Mouse (Mus musculus): ENCODE results near the gene Iqcf1. TPM values are rescaled to one million over a fixed set of nuclear protein-coding genes. Genes with fewer than 3 reads are reported as not detected.

The Iqcf1 gene
- polyA plus RNA-seq, 1 experiment from 2014 or later = not detected

- H3K27ac ChIP-seq (replicated peaks) = no peak overlapping the region
- H3K4me2 ChIP-seq (replicated peaks) = no peak overlapping the region
- H3K4me1 ChIP-seq = peaks cover 32% of the 10 kb centered on the region
- WGBS = 91% methylated on average over 6 of the region's 6 CpGs
- no peak overlapping the region for H3K4me3 ChIP-seq (replicated peaks)
- peaks cover 5% of the 10 kb centered on the region; the same call in 1 of the 2 replicates for H3K27me3 ChIP-seq
- peaks cover 18% of the 10 kb centered on the region for H3K36me3 ChIP-seq
- no peak for ATAC-seq (ENCODE audit: insufficient number of reproducible peaks, low FRiP score, low TSS enrichment, low read depth)
- H3K9me3 ChIP-seq (replicated peaks) = no peaks in the 10 kb centered on the region
- H3K9ac ChIP-seq = no peak overlapping the region
Observed at GRCm38 (mm10) chr9:106466721-106467120, 33.0 kb upstream of the Iqcf1 start.

DNA sequence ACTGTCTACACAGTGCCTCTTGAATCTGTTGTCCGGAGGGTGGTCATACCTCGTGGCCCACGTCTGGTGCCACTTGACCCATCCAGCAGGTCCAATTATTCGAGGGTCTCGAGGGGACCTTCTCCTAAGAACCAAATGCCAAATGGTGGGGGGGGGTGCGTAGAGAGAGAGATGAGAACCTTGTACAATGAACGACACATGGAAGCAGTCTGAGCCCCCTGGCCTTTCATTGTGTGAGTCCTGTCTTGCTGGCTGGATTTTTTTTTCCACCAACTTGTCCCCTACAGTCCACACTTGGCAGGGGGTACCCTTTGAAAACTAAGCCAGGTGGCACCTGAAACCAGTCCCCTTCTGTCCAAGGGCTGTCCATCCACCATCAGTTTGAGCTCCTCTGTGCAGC, 32.0 kb upstream of the Iqcf1 start:
- 83% methylated on average over 7 of the region's 7 CpGs for WGBS
- Histone ChIP-seq H3K27me3 (peaks cover 5% of the 10 kb centered on the region; the same call in 1 of the 2 replicates), H3K4me3 (replicated peaks) (no peak overlapping the region), H3K27ac (replicated peaks) (no peak overlapping the region), H3K9ac (no peak overlapping the region), H3K4me2 (replicated peaks) (no peak overlapping the region), H3K4me1 (peaks cover 41% of the 10 kb centered on the region), H3K9me3 (replicated peaks) (no peaks in the 10 kb centered on the region), H3K36me3 (peaks cover 10% of the 10 kb centered on the region)
- ATAC-seq (ENCODE audit: insufficient number of reproducible peaks, low FRiP score, low TSS enrichment, low read depth) = no peak

- no peak overlapping the region for H3K4me3 ChIP-seq (replicated peaks)
- peaks cover 49% of the 10 kb centered on the region for H3K4me1 ChIP-seq
- no peak overlapping the region for H3K4me2 ChIP-seq (replicated peaks)
- H3K9ac ChIP-seq = no peak overlapping the region
- no peak overlapping the region for H3K27ac ChIP-seq (replicated peaks)
- H3K36me3 ChIP-seq = no peaks in the 10 kb centered on the region
- no peak for ATAC-seq (ENCODE audit: insufficient number of reproducible peaks, low FRiP score, low TSS enrichment, low read depth)
- H3K27me3 ChIP-seq = no peaks in the 10 kb centered on the region; the same call in 1 of the 2 replicates
- WGBS = 57% methylated on average over 6 of the region's 6 CpGs
- H3K9me3 ChIP-seq (replicated peaks) = no peaks in the 10 kb centered on the region
Observed at GRCm38 (mm10) chr9:106469317-106469716, 30.4 kb upstream of the Iqcf1 start.

DNA sequence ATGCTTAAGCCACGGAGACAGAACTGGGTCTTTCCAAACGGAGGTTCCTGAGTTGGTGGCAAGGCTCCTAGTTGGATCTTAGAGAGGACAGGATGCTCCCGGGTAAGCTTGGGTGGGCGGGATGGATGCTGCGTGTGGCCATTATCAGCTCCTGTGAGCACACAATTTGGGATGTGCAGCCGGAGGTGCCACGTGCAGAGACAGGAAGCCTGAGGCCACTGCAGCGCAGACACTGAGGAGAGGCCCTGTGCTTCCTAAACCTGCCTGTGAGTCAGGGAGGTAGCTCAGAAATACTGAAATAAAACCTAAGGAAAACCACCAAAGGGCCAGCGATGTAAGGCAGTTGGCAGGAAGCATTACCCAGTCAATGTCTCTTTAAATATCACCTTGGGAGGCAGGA, 30.0 kb upstream of the Iqcf1 start:
- Histone ChIP-seq H3K27ac (replicated peaks) (no peak overlapping the region), H3K4me1 (peaks cover 49% of the 10 kb centered on the region), H3K4me2 (replicated peaks) (no peak overlapping the region), H3K9ac (no peak overlapping the region), H3K36me3 (no peaks in the 10 kb centered on the region), H3K9me3 (replicated peaks) (no peaks in the 10 kb centered on the region), H3K4me3 (replicated peaks) (no peak overlapping the region), H3K27me3 (no peaks in the 10 kb centered on the region; the same call in 1 of the 2 replicates)
- WGBS = 57% methylated on average over 9 of the region's 9 CpGs
- no peak for ATAC-seq (ENCODE audit: insufficient number of reproducible peaks, low FRiP score, low TSS enrichment, low read depth)

DNA sequence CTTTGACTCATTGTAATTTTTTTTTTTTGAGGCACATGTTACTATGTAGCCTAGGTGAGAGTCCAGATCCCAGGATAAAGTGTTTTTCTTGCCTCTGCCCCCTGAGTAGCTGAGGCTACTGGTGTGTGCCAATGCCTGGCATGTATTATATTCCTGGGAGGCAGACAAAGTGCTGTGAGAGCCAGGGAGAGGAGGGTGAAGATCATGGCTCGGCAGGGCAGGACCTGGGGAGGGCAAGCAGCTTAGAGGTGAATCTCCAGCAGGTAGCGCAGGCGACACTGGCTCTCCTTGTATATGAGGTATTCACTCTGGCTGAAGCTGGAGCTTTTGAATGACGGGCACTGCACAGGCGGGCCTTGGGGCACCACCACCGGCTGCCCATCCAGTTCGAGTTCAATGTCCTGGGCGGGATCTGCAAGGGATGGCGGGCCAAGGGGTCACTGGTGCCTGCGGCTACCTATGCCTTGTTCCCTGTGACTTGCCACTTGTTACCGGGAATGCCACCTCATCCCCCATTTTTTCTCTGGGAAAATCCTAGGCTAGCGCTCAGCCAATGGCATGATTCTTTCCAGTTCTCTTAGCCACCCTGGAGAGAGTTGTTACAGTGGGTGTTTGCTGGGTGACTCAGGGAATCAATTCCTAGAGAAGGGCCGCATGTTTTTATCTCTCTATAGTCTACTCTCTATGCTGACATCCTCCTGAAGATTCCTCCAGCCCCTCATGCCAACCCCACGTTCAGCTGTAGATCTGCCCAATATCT, 28.6 kb upstream of the Iqcf1 start:
- no peak for ATAC-seq (ENCODE audit: insufficient number of reproducible peaks, low FRiP score, low TSS enrichment, low read depth)
- peaks cover 49% of the 10 kb centered on the region for H3K4me1 ChIP-seq
- H3K9me3 ChIP-seq (replicated peaks) = no peaks in the 10 kb centered on the region
- H3K9ac ChIP-seq = no peak overlapping the region
- H3K4me2 ChIP-seq (replicated peaks) = peak overlapping the region; percentile 36
- H3K27me3 ChIP-seq = no peaks in the 10 kb centered on the region
- 62% methylated on average over 14 of the region's 14 CpGs for WGBS
- no peaks in the 10 kb centered on the region for H3K36me3 ChIP-seq
- no peak overlapping the region for H3K4me3 ChIP-seq (replicated peaks)
- 0 out of 2 replicates have a peak overlapping the region, but pooled peaks have one; percentile 48 for H3K27ac ChIP-seq (replicated peaks)

DNA sequence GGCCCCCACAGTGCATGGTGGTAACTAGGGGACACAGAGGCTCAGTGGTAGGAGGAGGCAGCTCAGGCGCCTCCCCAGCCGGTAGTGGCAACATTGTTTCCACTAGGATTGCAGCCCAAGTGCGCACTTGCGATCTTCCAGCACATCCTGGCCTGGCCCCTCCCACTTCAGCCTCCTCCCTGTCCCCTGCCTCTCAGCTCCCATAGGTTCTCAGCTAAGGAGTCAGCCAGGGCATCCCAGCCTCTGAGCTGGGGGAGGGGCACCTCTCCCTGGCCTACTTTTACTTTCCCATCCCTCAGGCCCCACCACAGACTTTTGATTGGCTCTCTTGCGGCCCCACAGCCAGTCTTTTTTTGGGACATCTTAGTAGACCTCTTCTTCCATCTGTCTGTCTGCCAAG, 27.9 kb upstream of the Iqcf1 start:
- Histone ChIP-seq H3K27me3 (no peaks in the 10 kb centered on the region), H3K4me3 (replicated peaks) (no peak overlapping the region), H3K4me1 (peaks cover 54% of the 10 kb centered on the region), H3K4me2 (replicated peaks) (peak overlapping the region; percentile 36), H3K9me3 (replicated peaks) (no peaks in the 10 kb centered on the region), H3K27ac (replicated peaks) (0 out of 2 replicates have a peak overlapping the region, but pooled peaks have one; percentile 48), H3K36me3 (no peaks in the 10 kb centered on the region), H3K9ac (no peak overlapping the region)
- ATAC-seq (ENCODE audit: insufficient number of reproducible peaks, low FRiP score, low TSS enrichment, low read depth) = no peak
- 19% methylated on average over 5 of the region's 5 CpGs for WGBS

DNA sequence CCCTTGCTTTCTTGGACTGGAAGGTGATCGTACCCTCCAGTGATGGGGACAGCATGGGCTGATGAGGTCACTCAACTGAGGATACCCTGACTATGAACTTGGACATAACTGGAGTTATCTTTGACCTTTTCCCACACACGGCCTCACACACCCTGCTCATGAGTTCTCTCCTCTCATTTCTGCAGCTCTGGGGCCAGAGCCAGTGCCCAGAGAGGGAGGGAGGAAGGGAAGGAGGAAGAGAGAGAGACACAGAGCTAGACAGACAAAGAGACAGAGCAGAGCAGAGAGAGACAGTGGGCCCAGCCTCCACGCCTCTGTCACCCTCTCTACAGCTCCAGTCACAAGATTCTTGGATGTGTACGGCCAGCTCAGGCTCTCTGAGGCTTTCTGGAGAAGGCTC, 27.4 kb upstream of the Iqcf1 start:
- Histone ChIP-seq H3K27ac (replicated peaks) (peak overlapping the region; percentile 18; the same call in 1 of the 2 replicates), H3K36me3 (no peaks in the 10 kb centered on the region), H3K9me3 (replicated peaks) (no peaks in the 10 kb centered on the region), H3K4me2 (replicated peaks) (no peak overlapping the region), H3K4me3 (replicated peaks) (no peak overlapping the region), H3K4me1 (peaks cover 54% of the 10 kb centered on the region), H3K27me3 (no peaks in the 10 kb centered on the region), H3K9ac (no peak overlapping the region)
- 63% methylated on average over 4 of the region's 4 CpGs for WGBS
- no peak for ATAC-seq (ENCODE audit: insufficient number of reproducible peaks, low FRiP score, low TSS enrichment, low read depth)

DNA sequence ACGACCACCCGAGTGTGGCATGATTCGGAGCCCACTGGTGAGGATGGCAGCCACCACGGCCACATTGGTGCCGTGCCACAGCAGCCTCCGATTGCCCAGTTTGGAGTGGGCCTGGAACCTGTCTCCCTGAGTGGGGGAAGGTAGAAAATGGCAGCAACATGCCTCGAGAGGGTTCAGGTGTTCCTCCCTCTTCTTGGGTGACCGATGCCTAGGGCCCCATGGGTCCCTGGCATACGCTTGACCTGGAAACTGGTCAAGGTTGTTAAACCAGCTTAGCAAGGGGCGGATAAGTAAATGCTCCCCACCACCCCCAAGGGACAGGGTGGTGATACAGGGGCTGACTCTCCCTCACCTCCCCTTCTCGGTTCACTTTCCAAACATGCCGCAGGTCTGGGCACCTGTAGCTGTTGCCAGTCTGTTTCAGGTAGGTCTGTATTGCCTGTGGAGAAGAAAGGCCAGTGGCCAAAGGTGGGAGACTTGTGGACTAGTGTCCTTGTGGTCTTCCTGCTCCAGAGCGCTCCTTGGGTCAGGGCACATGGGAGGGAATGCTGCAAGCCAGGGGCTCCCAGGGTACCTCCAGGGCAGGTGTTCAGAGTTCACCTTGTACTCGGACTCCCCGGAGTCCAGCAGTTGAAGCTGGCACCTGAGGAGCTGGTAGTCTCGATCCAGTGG, 26.6 kb upstream of the Iqcf1 start:
- Histone ChIP-seq H3K4me2 (replicated peaks) (no peak overlapping the region), H3K9me3 (replicated peaks) (no peaks in the 10 kb centered on the region), H3K4me1 (peaks cover 61% of the 10 kb centered on the region), H3K36me3 (no peaks in the 10 kb centered on the region), H3K27ac (replicated peaks) (no peak overlapping the region), H3K27me3 (no peaks in the 10 kb centered on the region), H3K4me3 (replicated peaks) (no peak overlapping the region), H3K9ac (no peak overlapping the region)
- no peak for ATAC-seq (ENCODE audit: insufficient number of reproducible peaks, low FRiP score, low TSS enrichment, low read depth)
- WGBS = 85% methylated on average over 16 of the region's 16 CpGs

DNA sequence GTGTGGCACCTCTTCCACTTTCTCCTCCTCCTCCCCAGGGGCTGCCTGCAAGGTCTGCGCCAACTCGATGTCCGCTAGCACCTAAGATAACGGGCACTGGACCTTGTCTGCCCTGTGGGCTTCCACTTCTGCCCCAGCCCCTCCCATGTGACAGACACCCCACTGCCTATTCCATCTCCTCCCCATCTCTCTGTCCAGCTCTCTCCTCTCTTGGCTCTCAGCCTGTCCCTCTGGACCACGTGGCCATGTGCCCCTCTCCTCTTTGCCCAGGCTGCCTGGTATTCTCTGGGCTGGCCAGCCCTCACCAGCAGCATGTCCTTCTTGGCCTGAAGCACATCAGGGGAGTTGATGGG, 26.0 kb upstream of the Iqcf1 start:
- peaks cover 63% of the 10 kb centered on the region for H3K4me1 ChIP-seq
- WGBS = 76% methylated on average over 5 of the region's 5 CpGs
- H3K9me3 ChIP-seq (replicated peaks) = no peaks in the 10 kb centered on the region
- no peak overlapping the region for H3K4me2 ChIP-seq (replicated peaks)
- H3K4me3 ChIP-seq (replicated peaks) = no peak overlapping the region
- ATAC-seq (ENCODE audit: insufficient number of reproducible peaks, low FRiP score, low TSS enrichment, low read depth) = no peak
- no peaks in the 10 kb centered on the region for H3K36me3 ChIP-seq
- no peaks in the 10 kb centered on the region for H3K27me3 ChIP-seq
- no peak overlapping the region for H3K27ac ChIP-seq (replicated peaks)
- no peak overlapping the region for H3K9ac ChIP-seq

GRCm38 (mm10) chr9:106474456-106474855, 25.3 kb upstream of the Iqcf1 start:
- peaks cover 63% of the 10 kb centered on the region for H3K4me1 ChIP-seq
- ATAC-seq (ENCODE audit: insufficient number of reproducible peaks, low FRiP score, low TSS enrichment, low read depth) = no peak

GRCm38 (mm10) chr9:106475046-106475445, 24.7 kb upstream of the Iqcf1 start:
- no peak overlapping the region; the same call in 1 of the 2 replicates for H3K4me3 ChIP-seq (replicated peaks)
- ATAC-seq (ENCODE audit: insufficient number of reproducible peaks, low FRiP score, low TSS enrichment, low read depth) = no peak
- no peaks in the 10 kb centered on the region for H3K27me3 ChIP-seq
- H3K4me1 ChIP-seq = peaks cover 58% of the 10 kb centered on the region
- H3K36me3 ChIP-seq = peaks cover 7% of the 10 kb centered on the region
- H3K9me3 ChIP-seq (replicated peaks) = no peaks in the 10 kb centered on the region
- H3K4me2 ChIP-seq (replicated peaks) = peak overlapping the region; percentile 24; the same call in 1 of the 2 replicates
- H3K9ac ChIP-seq = no peak overlapping the region
- 0 out of 2 replicates have a peak overlapping the region, but pooled peaks have one; percentile 25 for H3K27ac ChIP-seq (replicated peaks)
- WGBS = 53% methylated on average over 7 of the region's 7 CpGs

More at GRCm38 (mm10) chr9:106474456-106474855, 25.3 kb upstream of the Iqcf1 start:
- Histone ChIP-seq H3K27ac (replicated peaks) (no peak overlapping the region), H3K27me3 (no peaks in the 10 kb centered on the region), H3K36me3 (peaks cover 3% of the 10 kb centered on the region), H3K9ac (no peak overlapping the region), H3K4me2 (replicated peaks) (peak overlapping the region; percentile 24; the same call in 1 of the 2 replicates), H3K9me3 (replicated peaks) (no peaks in the 10 kb centered on the region), H3K4me3 (replicated peaks) (no peak overlapping the region; the same call in 1 of the 2 replicates)
- WGBS = 7% methylated on average over 6 of the region's 6 CpGs

Data from embryonic facial prominence, embryonic 15.5 days (tissue).